Mouse (Mus musculus) heart, embryonic 13.5 days (tissue): ENCODE data around the gene Tbk1. TPM values are rescaled to one million over a fixed set of nuclear protein-coding genes. Genes with fewer than 3 reads are reported as not detected.

Experiments
- ATAC-seq: fragments of 200-750 bp; cut with Nextera tagmentation; 2 replicates; pipeline ENCODE4 v1.8.0; 2017; ENCODE audit warnings: moderate TSS enrichment; ENCODE audit not compliant: insufficient number of reproducible peaks, low FRiP score, low TSS enrichment; ENCODE audit errors: extremely low read depth
- H3K27ac ChIP-seq: fragments of 300-500 bp; sonication (generic); replicated peaks from 2 replicates; pipeline ENCODE4 v1.5.1; 2015; ENCODE audit warnings: moderate library complexity, mild to moderate bottlenecking, inconsistent platforms
- H3K27me3 ChIP-seq: fragments of 300-500 bp; sonication (generic); replicated peaks from 2 replicates; pipeline ENCODE4 v1.6.1; 2015; ENCODE audit warnings: mild to moderate bottlenecking, inconsistent platforms
- H3K36me3 ChIP-seq: fragments of 300-500 bp; sonication (generic); 2 replicates; pipeline ENCODE4 v1.6.1; 2015; ENCODE audit warnings: mild to moderate bottlenecking, inconsistent platforms
- H3K4me1 ChIP-seq: fragments of 300-500 bp; sonication (generic); 2 replicates; pipeline ENCODE4 v1.6.1; 2015; ENCODE audit warnings: inconsistent platforms
- H3K4me2 ChIP-seq: fragments of 300-500 bp; sonication (generic); 2 replicates; pipeline ENCODE4 v1.6.1; 2015; ENCODE audit warnings: inconsistent platforms, mild to moderate bottlenecking, moderate library complexity
- H3K4me3 ChIP-seq: fragments of 300-500 bp; sonication (generic); 2 replicates; pipeline ENCODE4 v1.5.1; 2015; ENCODE audit warnings: moderate library complexity, mild to moderate bottlenecking, inconsistent platforms
- H3K9ac ChIP-seq: fragments of 300-500 bp; sonication (generic); 2 replicates; pipeline ENCODE4 v1.6.1; 2015; ENCODE audit warnings: inconsistent platforms, mild to moderate bottlenecking, moderate library complexity
- H3K9me3 ChIP-seq: fragments of 300-500 bp; sonication (generic); 2 replicates; pipeline ENCODE4 v1.6.1; 2016; ENCODE audit warnings: inconsistent platforms
- WGBS: fragments of 180-500 bp; shearing (Covaris S2); methylation state at CpG from one replicate; pipeline ENCODE4 v1.1.7; 2015; ENCODE audit warnings: mixed read lengths; 5-methylcytosine and 5-hydroxymethylcytosine counted together
- polyA plus RNA-seq: library from polyadenylated mRNA; unstranded; fragments of >200 nt; fragmentation: Nextera tagmentation; extraction: Ambion mirVana; gene quantifications from 2 replicates; pipeline ENCODE4 v1.2.1, GENCODE M21; 2015

The Tbk1 gene
- polyA plus RNA-seq, 1 experiment from 2014 or later = 21.8 TPM

GRCm38 (mm10) chr10:121615935-121616334, 29.3 kb upstream of the Tbk1 start:
- Histone ChIP-seq H3K27ac (no peak overlapping the region), H3K36me3 (peaks cover 96% of the 10 kb centered on the region)
- ATAC-seq = no peak

GRCm38 (mm10) chr10:121615146-121615870, 28.7 kb upstream of the Tbk1 start:
- ATAC-seq = no peak
- H3K9ac ChIP-seq = no peak overlapping the region
- H3K9me3 ChIP-seq = no peaks in the 10 kb centered on the region
- no peak overlapping the region for H3K27ac ChIP-seq
- H3K4me2 ChIP-seq = no peak overlapping the region
- WGBS = 92% methylated on average over 13 of the region's 13 CpGs
- H3K4me1 ChIP-seq = 0 out of 2 replicates have a peak, but pooled peaks cover 3% of the 10 kb centered on the region
- H3K4me3 ChIP-seq = no peak overlapping the region
- peaks cover 96% of the 10 kb centered on the region for H3K36me3 ChIP-seq
- no peaks in the 10 kb centered on the region for H3K27me3 ChIP-seq

More at GRCm38 (mm10) chr10:121615935-121616334, 29.3 kb upstream of the Tbk1 start:
- Histone ChIP-seq H3K4me2 (no peak overlapping the region), H3K27me3 (no peaks in the 10 kb centered on the region), H3K4me1 (0 out of 2 replicates have a peak, but pooled peaks cover 3% of the 10 kb centered on the region), H3K9ac (no peak overlapping the region), H3K4me3 (no peak overlapping the region), H3K9me3 (no peaks in the 10 kb centered on the region)
- WGBS = 80% methylated on average over 7 of the region's 7 CpGs

DNA sequence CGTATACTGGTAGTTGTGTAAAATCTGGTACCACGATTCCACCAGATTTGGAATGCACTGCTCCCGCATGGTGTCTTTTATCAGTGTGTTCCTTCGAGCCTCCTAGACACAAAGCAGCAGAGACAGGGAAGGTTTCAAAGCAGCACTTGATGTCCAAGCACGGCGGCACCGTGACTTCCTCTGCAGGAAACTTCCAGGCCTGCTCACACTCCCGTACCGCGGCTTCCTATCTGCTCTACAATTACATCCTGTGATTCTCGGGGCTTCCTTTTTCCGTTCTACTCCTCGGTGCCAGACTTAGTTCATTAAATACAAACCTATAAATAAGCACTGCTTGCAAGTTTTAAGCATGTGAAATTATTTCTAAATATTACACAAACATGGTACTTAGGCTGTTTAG, 27.0 kb upstream of the Tbk1 start:
- no peak overlapping the region for H3K4me3 ChIP-seq
- ATAC-seq = no peak
- no peak overlapping the region for H3K4me2 ChIP-seq
- H3K27ac ChIP-seq = peak overlapping the region; percentile 67
- no peaks in the 10 kb centered on the region for H3K27me3 ChIP-seq
- 72% methylated on average over 13 of the region's 13 CpGs for WGBS
- no peak overlapping the region for H3K9ac ChIP-seq
- H3K9me3 ChIP-seq = no peaks in the 10 kb centered on the region
- H3K4me1 ChIP-seq = 0 out of 2 replicates have a peak, but pooled peaks cover 3% of the 10 kb centered on the region
- H3K36me3 ChIP-seq = peaks cover 96% of the 10 kb centered on the region

- no peaks in the 10 kb centered on the region for H3K9me3 ChIP-seq
- H3K4me2 ChIP-seq = no peak overlapping the region
- H3K36me3 ChIP-seq = peaks cover 96% of the 10 kb centered on the region
- no peaks in the 10 kb centered on the region for H3K27me3 ChIP-seq
- H3K27ac ChIP-seq = peak overlapping the region; percentile 67
- ATAC-seq = no peak
- H3K4me3 ChIP-seq = no peak overlapping the region
- 0 out of 2 replicates have a peak, but pooled peaks cover 3% of the 10 kb centered on the region for H3K4me1 ChIP-seq
- WGBS = 80% methylated on average over 6 of the region's 6 CpGs
- H3K9ac ChIP-seq = no peak overlapping the region
These were observed 25.9 kb upstream of the Tbk1 start for GRCm38 (mm10) chr10:121612448-121612847.

GRCm38 (mm10) chr10:121611587-121611986, 25.0 kb upstream of the Tbk1 start:
- no peak for ATAC-seq
- 88% methylated on average over 10 of the region's 10 CpGs for WGBS

GRCm38 (mm10) chr10:121608177-121608576, 21.6 kb upstream of the Tbk1 start:
- H3K4me2 ChIP-seq = no peak overlapping the region
- no peaks in the 10 kb centered on the region for H3K9me3 ChIP-seq
- H3K27me3 ChIP-seq = no peaks in the 10 kb centered on the region
- no peak overlapping the region for H3K27ac ChIP-seq
- H3K36me3 ChIP-seq = peaks cover 97% of the 10 kb centered on the region
- no peak overlapping the region for H3K4me3 ChIP-seq
- 92% methylated on average over 10 of the region's 10 CpGs for WGBS
- ATAC-seq = no peak
- H3K9ac ChIP-seq = no peak overlapping the region
- 0 out of 2 replicates have a peak, but pooled peaks cover 3% of the 10 kb centered on the region for H3K4me1 ChIP-seq

More at GRCm38 (mm10) chr10:121611587-121611986, 25.0 kb upstream of the Tbk1 start:
- no peak overlapping the region for H3K4me2 ChIP-seq
- H3K9ac ChIP-seq = no peak overlapping the region
- H3K36me3 ChIP-seq = peaks cover 96% of the 10 kb centered on the region
- H3K4me3 ChIP-seq = no peak overlapping the region
- no peak overlapping the region for H3K27ac ChIP-seq
- no peaks in the 10 kb centered on the region for H3K27me3 ChIP-seq
- no peaks in the 10 kb centered on the region for H3K9me3 ChIP-seq
- 0 out of 2 replicates have a peak, but pooled peaks cover 3% of the 10 kb centered on the region for H3K4me1 ChIP-seq

- Histone ChIP-seq H3K27me3 (no peaks in the 10 kb centered on the region), H3K4me3 (no peak overlapping the region), H3K4me1 (no peaks in the 10 kb centered on the region), H3K9me3 (no peaks in the 10 kb centered on the region), H3K27ac (no peak overlapping the region), H3K4me2 (no peak overlapping the region), H3K36me3 (peaks cover 99% of the 10 kb centered on the region), H3K9ac (no peak overlapping the region)
- no peak for ATAC-seq
- 90% methylated on average over 13 of the region's 13 CpGs for WGBS
These were observed 18.2 kb upstream of the Tbk1 start for GRCm38 (mm10) chr10:121604632-121605344.

- Histone ChIP-seq H3K36me3 (peaks cover 100% of the 10 kb centered on the region), H3K4me2 (no peak overlapping the region), H3K9me3 (no peaks in the 10 kb centered on the region), H3K4me3 (no peak overlapping the region), H3K4me1 (no peaks in the 10 kb centered on the region), H3K27ac (no peak overlapping the region), H3K9ac (no peak overlapping the region), H3K27me3 (no peaks in the 10 kb centered on the region)
- ATAC-seq = no peak
- 81% methylated on average over 4 of the region's 4 CpGs for WGBS
These were observed 17.0 kb upstream of the Tbk1 start for GRCm38 (mm10) chr10:121603556-121603955.

- Histone ChIP-seq H3K4me2 (no peak overlapping the region), H3K4me1 (no peaks in the 10 kb centered on the region), H3K36me3 (peaks cover 100% of the 10 kb centered on the region), H3K27ac (no peak overlapping the region), H3K9ac (no peak overlapping the region), H3K9me3 (no peaks in the 10 kb centered on the region), H3K27me3 (no peaks in the 10 kb centered on the region), H3K4me3 (no peak overlapping the region)
- ATAC-seq = no peak
- WGBS = 86% methylated on average over 6 of the region's 6 CpGs
These were observed 14.7 kb upstream of the Tbk1 start for GRCm38 (mm10) chr10:121601272-121601671.

DNA sequence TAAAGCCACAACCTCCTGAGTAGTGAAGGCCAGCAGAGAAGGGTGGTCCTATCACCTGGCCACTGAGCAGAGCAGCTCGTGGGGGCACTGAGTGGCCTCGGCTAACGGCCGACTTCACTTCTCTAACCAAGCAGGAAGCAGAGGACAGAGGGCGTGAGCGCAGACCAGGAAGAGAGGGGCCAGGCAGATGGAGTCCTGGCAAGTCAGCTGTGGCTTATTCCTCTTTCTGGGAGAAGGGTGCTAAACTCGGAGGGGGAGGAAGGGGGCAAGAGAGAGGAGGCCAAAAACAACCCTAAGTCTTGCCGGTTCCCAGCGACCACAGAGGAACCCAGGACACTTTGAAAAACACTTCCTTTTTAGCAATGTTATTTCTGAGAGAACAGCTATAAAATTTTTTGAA, 10.0 kb upstream of the Tbk1 start:
- ATAC-seq = no peak
- no peaks in the 10 kb centered on the region for H3K27me3 ChIP-seq
- no peak overlapping the region for H3K4me3 ChIP-seq
- H3K36me3 ChIP-seq = peaks cover 97% of the 10 kb centered on the region
- H3K4me2 ChIP-seq = no peak overlapping the region
- H3K27ac ChIP-seq = no peak overlapping the region
- no peaks in the 10 kb centered on the region for H3K9me3 ChIP-seq
- H3K4me1 ChIP-seq = no peaks in the 10 kb centered on the region
- WGBS = 80% methylated on average over 9 of the region's 9 CpGs
- H3K9ac ChIP-seq = no peak overlapping the region

GRCm38 (mm10) chr10:121591106-121591505, 4.5 kb upstream of the Tbk1 start:
- 88% methylated on average over 14 of the region's 14 CpGs for WGBS

More at GRCm38 (mm10) chr10:121591106-121591505, 4.5 kb upstream of the Tbk1 start:
- H3K9ac ChIP-seq = no peak overlapping the region
- H3K27me3 ChIP-seq = no peaks in the 10 kb centered on the region
- no peak overlapping the region for H3K4me2 ChIP-seq
- peaks cover 8% of the 10 kb centered on the region for H3K4me1 ChIP-seq
- no peak for ATAC-seq
- H3K4me3 ChIP-seq = no peak overlapping the region
- no peaks in the 10 kb centered on the region for H3K9me3 ChIP-seq
- no peak overlapping the region for H3K27ac ChIP-seq
- H3K36me3 ChIP-seq = peaks cover 65% of the 10 kb centered on the region
